Mouse (Mus musculus): ENCODE data around the gene 2310022B05Rik. TPM values are rescaled to one million over a fixed set of nuclear protein-coding genes. Genes with fewer than 3 reads are reported as not detected.

2310022B05Rik gene
- total and polyA plus RNA-seq, 2 experiments from 2014 or later: 31.4 to 87.6 TPM

- TF ChIP-seq CTCF (IDR thresholded peaks at IDR 0.05): no peak
- H3K9ac ChIP-seq (replicated peaks; ENCODE audit: low read length, poor library complexity, severe bottlenecking): no peak overlapping the region
- H3K27me3 ChIP-seq (ENCODE audit: insufficient read depth, low read length): no peaks in the 10 kb centered on the region
- peaks cover 17% of the 10 kb centered on the region; the same call in 1 of the 2 replicates for H3K36me3 ChIP-seq (ENCODE audit: insufficient read depth, low read length)
- H3K4me3 ChIP-seq (ENCODE audit: low read depth, low read length): no peak overlapping the region
- H3K4me1 ChIP-seq (ENCODE audit: insufficient read depth, low read length): no peaks in the 10 kb centered on the region
- H3K4me2 ChIP-seq (ENCODE audit: low read depth, low read length, poor library complexity, severe bottlenecking): no peak overlapping the region
- no peak overlapping the region for H3K27ac ChIP-seq (ENCODE audit: low read depth, low read length)
- 39% methylated on average over 7 of the region's 7 CpGs for WGBS
- no peak for ATAC-seq (ENCODE audit: low FRiP score)
- DNase-seq (ENCODE audit: low spot score): no peak
- H3K9me3 ChIP-seq (ENCODE audit: low read length): no peaks in the 10 kb centered on the region
Measured at GRCm38 (mm10) chr8:124631966-124632365, 31.2 kb downstream of the 2310022B05Rik start.

GRCm38 (mm10) chr8:124630891-124631290 lies 32.3 kb downstream of the 2310022B05Rik start:
- peaks cover 8% of the 10 kb centered on the region; the same call in 1 of the 2 replicates for H3K36me3 ChIP-seq (ENCODE audit: insufficient read depth, low read length)
- ATAC-seq (ENCODE audit: low FRiP score): no peak
- H3K4me3 ChIP-seq (ENCODE audit: low read depth, low read length): no peak overlapping the region
- H3K27ac ChIP-seq (ENCODE audit: low read depth, low read length): no peak overlapping the region
- H3K9me3 ChIP-seq (ENCODE audit: low read length): no peaks in the 10 kb centered on the region
- no peak for TF ChIP-seq CTCF (IDR thresholded peaks at IDR 0.05)
- H3K9ac ChIP-seq (replicated peaks; ENCODE audit: low read length, poor library complexity, severe bottlenecking): no peak overlapping the region
- H3K4me1 ChIP-seq (ENCODE audit: insufficient read depth, low read length): no peaks in the 10 kb centered on the region
- WGBS: 42% methylated on average over 4 of the region's 4 CpGs
- no peaks in the 10 kb centered on the region for H3K27me3 ChIP-seq (ENCODE audit: insufficient read depth, low read length)
- H3K4me2 ChIP-seq (ENCODE audit: low read depth, low read length, poor library complexity, severe bottlenecking): no peak overlapping the region
- DNase-seq (ENCODE audit: low spot score): no peak

DNA sequence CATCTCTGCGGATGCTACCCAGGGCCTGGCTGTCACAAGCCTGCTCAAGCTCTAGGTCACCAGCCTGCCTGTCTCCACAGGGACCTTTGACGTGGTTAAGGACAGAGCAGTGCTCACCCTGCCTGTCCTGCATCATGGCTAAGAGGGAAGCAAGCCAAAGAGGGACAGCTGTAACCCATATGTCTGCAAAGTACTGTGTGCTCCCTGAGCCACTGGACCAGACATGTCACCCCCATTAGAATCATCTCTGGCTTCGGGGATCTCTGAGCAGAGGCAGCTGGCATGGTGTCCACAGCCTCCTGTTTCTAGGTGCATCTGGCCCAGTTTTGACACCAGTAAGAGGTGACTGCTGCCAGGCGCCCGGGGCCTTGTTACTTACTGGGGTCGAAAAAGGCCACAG lies 32.7 kb downstream of the 2310022B05Rik start:
- H3K27ac ChIP-seq (ENCODE audit: low read depth, low read length): no peak overlapping the region
- no peak overlapping the region for H3K4me3 ChIP-seq (ENCODE audit: low read depth, low read length)
- H3K4me2 ChIP-seq (ENCODE audit: low read depth, low read length, poor library complexity, severe bottlenecking): no peak overlapping the region
- WGBS: 77% methylated on average over 6 of the region's 6 CpGs
- TF ChIP-seq CTCF (IDR thresholded peaks at IDR 0.05): no peak
- no peaks in the 10 kb centered on the region for H3K9me3 ChIP-seq (ENCODE audit: low read length)
- DNase-seq (ENCODE audit: low spot score) (peak; percentile 73), ATAC-seq (ENCODE audit: low FRiP score) (no peak)
- H3K36me3 ChIP-seq (ENCODE audit: insufficient read depth, low read length): peaks cover 5% of the 10 kb centered on the region; the same call in 1 of the 2 replicates
- no peaks in the 10 kb centered on the region for H3K27me3 ChIP-seq (ENCODE audit: insufficient read depth, low read length)
- no peak overlapping the region for H3K9ac ChIP-seq (replicated peaks; ENCODE audit: low read length, poor library complexity, severe bottlenecking)
- H3K4me1 ChIP-seq (ENCODE audit: insufficient read depth, low read length): no peaks in the 10 kb centered on the region

GRCm38 (mm10) chr8:124626251-124626650 lies 36.9 kb downstream of the 2310022B05Rik start:
- ATAC-seq (ENCODE audit: low FRiP score): no peak
- WGBS: 87% methylated on average over 9 of the region's 9 CpGs
- no peak overlapping the region for H3K27ac ChIP-seq (ENCODE audit: low read depth, low read length)
- no peaks in the 10 kb centered on the region for H3K4me1 ChIP-seq (ENCODE audit: insufficient read depth, low read length)
- H3K36me3 ChIP-seq (ENCODE audit: insufficient read depth, low read length): no peaks in the 10 kb centered on the region
- no peaks in the 10 kb centered on the region for H3K9me3 ChIP-seq (ENCODE audit: low read length)
- TF ChIP-seq CTCF (IDR thresholded peaks at IDR 0.05): no peak
- no peaks in the 10 kb centered on the region for H3K27me3 ChIP-seq (ENCODE audit: insufficient read depth, low read length)
- no peak overlapping the region for H3K9ac ChIP-seq (replicated peaks; ENCODE audit: low read length, poor library complexity, severe bottlenecking)
- H3K4me2 ChIP-seq (ENCODE audit: low read depth, low read length, poor library complexity, severe bottlenecking): no peak overlapping the region
- DNase-seq (ENCODE audit: low spot score): no peak
- H3K4me3 ChIP-seq (ENCODE audit: low read depth, low read length): no peak overlapping the region

DNA sequence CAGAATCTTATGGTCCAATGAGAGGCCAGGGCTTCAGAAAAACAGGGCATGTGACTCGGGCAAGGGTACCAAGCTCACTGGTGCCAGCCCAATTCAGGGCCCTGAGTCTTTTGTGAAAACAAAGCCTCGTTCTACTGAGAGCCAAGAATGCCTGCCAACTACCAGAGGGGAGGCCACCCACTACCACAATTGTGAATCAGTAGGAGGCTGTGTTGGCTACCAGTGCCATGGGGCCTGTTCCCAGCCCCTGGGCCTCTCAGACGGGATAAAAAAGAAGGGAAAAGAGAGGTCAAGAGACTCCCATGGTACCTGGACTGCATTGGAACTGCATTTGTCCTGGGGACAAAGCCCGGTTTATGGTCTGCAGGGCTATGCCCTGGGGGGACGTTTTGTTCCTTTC lies 41.9 kb downstream of the 2310022B05Rik start:
- Histone ChIP-seq H3K4me3 (ENCODE audit: low read depth, low read length) (no peak overlapping the region), H3K4me1 (ENCODE audit: insufficient read depth, low read length) (0 out of 2 replicates have a peak, but pooled peaks cover 4% of the 10 kb centered on the region), H3K9ac (replicated peaks; ENCODE audit: low read length, poor library complexity, severe bottlenecking) (no peak overlapping the region), H3K27ac (ENCODE audit: low read depth, low read length) (peak overlapping the region; percentile 68), H3K36me3 (ENCODE audit: insufficient read depth, low read length) (no peaks in the 10 kb centered on the region), H3K4me2 (ENCODE audit: low read depth, low read length, poor library complexity, severe bottlenecking) (no peak overlapping the region), H3K9me3 (ENCODE audit: low read length) (no peaks in the 10 kb centered on the region), H3K27me3 (ENCODE audit: insufficient read depth, low read length) (no peaks in the 10 kb centered on the region)
- WGBS: 38% methylated on average over 5 of the region's 5 CpGs
- DNase-seq (ENCODE audit: low spot score): peak; percentile 87
- no peak for TF ChIP-seq CTCF (IDR thresholded peaks at IDR 0.05)
- peak; percentile 75 for ATAC-seq (ENCODE audit: low FRiP score)

GRCm38 (mm10) chr8:124618252-124618651 lies 44.9 kb downstream of the 2310022B05Rik start:
- H3K4me1 ChIP-seq (ENCODE audit: insufficient read depth, low read length): 0 out of 2 replicates have a peak, but pooled peaks cover 4% of the 10 kb centered on the region
- no peak overlapping the region for H3K4me3 ChIP-seq (ENCODE audit: low read depth, low read length)
- no peak for ATAC-seq (ENCODE audit: low FRiP score)
- 59% methylated on average over 9 of the region's 9 CpGs for WGBS
- H3K36me3 ChIP-seq (ENCODE audit: insufficient read depth, low read length): no peaks in the 10 kb centered on the region
- no peaks in the 10 kb centered on the region for H3K27me3 ChIP-seq (ENCODE audit: insufficient read depth, low read length)
- no peak overlapping the region for H3K4me2 ChIP-seq (ENCODE audit: low read depth, low read length, poor library complexity, severe bottlenecking)
- no peak for DNase-seq (ENCODE audit: low spot score)
- H3K9ac ChIP-seq (replicated peaks; ENCODE audit: low read length, poor library complexity, severe bottlenecking): no peak overlapping the region
- H3K9me3 ChIP-seq (ENCODE audit: low read length): no peaks in the 10 kb centered on the region
- no peak overlapping the region for H3K27ac ChIP-seq (ENCODE audit: low read depth, low read length)
- no peak for TF ChIP-seq CTCF (IDR thresholded peaks at IDR 0.05)
